Mouse (Mus musculus) ovary, postnatal 10 days (tissue): ENCODE data around the gene Prdm2.

Experiments
- DNase-seq: peaks from one replicate; pipeline ENCODE4 v3.0.0; 2022; ENCODE audit warnings: low spot score

Prdm2 gene

DNA sequence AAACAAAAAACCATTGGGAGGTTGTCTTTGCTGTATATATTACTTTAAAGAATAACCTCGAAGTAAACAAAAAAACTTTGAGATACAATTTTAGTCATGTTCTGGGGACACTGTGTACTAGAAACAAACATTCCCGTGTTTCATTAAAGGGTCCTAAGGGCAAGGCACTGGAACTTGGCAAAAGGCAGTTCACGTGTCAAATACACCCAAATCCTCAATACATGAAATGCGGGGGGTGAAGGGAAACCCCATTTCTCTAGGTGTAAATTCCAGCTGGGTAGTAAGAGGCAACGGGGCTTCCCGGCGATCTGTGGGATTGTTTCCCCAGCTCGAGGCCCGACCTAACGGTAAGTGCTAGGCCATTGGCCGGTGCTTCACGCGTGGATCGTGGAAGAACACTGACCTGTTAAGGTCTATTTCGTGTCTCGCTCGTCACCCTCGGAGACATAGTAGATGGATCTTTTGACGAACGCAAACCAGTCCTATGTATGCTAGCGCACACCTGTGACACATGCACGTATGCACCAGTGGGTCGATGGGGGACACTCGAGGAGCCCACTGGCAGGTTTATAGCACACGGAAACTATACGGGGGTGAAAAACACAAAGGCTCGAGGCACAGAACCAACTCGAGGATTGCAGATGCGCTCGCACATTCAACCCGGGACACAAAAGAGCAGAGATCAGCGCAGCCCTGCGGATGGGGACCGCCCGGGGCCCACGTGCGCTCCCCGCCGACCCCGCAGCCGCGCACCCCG, 1.0 kb downstream of the Prdm2 start:
- peak; percentile 2 for DNase-seq

DNA sequence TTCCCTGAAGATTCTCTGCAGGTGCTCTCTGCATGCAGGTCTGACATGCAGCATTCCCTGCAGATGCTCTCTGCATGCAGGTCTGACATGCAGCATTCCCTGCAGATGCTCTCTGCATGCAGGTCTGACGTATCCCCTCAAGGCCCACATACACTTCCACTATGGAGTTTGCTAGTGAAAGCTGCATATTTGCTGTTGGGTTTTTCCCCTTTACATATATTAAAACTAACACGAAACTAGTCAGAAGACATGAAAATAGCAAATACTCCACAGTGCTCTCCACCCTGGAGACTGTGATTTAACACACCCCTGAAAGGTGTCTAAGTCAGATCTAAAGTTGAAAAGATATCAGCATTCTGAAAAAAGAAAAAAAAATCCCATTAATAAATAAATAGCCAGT, 2.8 kb downstream of the Prdm2 start:
- no peak for DNase-seq

DNA sequence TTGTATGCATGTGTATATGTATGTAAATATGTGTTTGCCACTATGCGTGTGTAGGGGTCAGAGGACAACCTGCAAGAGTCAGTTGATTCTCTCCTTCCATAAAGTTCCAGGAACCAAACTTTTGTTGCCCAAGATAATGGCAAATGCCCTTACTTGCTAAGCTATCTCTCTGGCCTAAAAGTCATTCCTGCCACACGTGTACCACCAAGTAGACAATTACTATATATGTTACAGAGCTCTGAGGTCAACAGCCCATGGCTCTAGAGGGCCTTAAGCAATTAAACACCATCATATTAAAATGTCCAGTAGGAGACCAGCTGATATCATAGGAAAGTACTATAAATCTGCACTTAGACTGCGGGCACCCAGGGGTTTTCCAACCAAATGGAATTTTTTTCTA, 10.1 kb downstream of the Prdm2 start:
- no peak for DNase-seq

DNA sequence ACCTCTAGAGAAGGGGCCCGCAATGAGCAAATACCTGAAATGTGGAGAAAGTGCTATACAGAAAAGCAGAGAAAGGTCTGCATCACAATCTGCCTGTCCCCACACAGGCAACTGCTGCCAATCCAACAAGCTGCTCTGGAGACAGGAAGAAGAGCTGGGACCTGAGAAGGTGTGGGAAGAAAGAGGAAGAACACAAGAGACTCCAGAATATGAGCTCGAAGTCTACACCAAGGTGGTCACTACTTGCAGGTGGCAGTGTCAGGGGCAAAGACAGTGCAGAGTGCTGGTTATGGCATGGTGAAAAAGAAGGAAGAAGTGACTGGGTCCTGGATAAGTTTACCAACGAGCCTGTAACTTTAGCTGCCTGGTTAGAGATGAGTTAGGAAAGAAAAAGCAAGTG, 14.4 kb downstream of the Prdm2 start:
- DNase-seq = no peak

DNA sequence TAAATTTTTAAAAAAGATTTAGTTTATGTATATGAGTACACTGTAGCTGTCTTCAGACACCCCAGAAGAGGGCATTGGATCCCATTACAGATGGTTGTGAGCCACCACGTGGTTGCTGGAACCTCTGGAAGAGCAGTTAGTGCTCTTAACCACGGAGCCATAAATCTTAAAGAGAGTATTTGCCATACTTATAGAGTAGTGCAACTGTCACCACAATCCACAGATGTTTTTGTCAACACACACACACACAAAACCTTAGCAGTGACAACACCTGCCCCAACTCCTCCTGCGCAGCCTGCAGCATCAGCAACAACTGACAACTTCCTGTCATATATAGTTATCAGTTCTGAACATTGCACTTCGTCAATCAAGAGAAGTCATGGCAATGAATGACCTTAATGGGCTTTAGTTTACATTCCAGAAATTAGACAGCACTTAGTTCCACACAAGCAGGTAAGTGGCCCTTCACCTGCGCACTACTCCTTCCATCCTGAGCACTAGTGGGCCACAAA, 14.9 kb downstream of the Prdm2 start:
- no peak for DNase-seq

DNA sequence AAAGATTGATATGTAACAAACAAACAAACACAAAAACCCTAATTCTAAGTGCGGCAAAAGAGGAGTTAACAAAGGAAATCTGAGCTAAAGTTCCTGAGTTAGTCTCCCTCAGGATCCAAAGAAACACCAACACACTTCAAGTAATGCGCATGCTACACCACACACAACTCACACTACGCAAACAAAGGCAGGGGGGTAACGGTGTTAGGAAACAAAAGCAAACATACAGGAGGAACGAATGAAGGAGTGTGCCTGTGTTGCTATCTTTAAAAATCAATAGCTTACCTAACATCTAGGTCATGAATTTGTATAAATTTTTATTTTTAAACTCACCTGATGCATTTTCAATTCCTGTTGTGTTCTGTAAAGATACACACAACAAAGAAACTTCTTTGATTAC, 18.5 kb downstream of the Prdm2 start:
- no peak for DNase-seq

DNA sequence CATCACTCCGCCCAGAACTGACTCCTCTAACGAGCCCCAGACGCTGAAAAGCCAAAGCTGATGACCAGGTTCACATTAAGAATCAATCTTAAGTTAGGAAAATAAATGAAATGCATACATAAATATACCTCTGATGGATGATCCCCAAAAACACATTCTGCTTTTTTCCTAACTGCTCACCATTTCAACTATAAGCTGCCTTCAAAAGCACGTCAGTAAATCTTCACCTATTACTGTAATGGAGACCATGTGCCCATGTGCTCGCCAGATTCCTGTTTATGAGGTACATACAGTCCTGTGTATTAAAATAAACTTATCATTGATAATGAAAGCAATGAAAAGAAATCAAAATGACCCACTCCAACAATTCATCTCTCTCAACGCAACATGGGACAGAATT, 19.6 kb downstream of the Prdm2 start:
- DNase-seq = no peak

DNA sequence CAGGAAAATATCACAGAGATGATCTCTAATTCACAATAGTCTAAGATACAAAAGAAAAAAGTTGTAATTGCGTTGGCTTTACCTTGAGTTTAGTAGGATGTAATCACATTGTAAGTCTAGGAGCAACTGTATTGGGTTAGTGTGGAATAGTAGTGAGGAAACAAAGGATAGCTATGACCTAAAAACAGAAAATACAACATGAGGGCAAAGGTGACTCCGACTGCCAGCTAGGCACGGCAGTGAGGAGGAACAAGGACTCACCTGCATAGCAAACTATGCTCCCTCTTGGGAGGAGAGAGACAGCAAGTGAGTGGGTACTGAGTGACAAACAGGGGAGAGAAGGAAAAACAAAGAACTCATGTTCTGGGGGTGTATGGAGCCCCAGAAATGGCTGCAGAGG, 21.0 kb downstream of the Prdm2 start:
- DNase-seq = no peak

DNA sequence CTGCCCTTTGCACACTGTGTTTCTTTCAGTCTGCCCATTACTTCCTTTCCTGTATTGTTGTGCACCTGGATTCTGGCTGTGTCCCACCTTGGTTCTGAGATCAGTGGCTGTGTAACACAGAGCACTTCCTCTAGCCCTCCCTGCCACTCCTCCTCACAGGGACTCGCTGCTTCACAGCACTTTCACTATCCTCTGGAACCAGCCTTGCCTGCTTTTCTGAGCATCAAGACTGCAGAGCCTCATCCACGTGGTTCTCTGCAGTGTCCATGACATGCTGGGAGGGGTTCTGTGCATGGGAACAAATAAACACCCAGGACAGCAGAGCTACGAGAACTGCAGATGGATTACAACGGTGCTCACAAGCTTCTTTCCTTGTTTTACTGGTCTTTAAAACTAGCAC, 22.1 kb downstream of the Prdm2 start:
- DNase-seq = no peak

DNA sequence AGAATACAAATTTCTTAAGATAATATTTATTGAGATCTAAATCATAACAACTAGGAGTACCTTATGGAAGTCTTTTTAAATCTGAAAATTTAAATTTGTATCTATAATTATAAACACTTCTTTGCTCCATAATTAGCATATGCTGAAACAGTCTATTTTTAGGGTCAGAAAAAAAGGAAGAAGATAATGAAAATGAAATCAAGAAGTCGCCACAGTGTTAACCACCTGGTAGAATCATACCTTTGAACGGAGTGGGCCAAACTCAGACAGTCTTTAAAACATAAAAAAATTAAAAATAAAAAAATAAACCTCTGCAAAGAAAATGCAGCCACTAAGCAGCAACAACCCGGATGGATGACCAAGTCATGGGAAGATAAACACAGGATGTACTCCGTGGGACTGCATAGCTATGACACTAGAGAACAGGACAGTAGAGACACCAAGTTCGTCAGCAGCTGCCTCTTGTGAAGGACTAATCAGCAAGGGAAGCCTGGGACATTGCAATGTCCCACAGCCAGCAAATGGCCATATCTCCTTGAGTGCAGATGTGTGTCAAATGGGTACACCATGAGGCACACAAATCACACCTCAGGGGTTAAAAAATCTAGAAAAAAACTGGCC, 24.1 kb downstream of the Prdm2 start:
- DNase-seq = no peak

DNA sequence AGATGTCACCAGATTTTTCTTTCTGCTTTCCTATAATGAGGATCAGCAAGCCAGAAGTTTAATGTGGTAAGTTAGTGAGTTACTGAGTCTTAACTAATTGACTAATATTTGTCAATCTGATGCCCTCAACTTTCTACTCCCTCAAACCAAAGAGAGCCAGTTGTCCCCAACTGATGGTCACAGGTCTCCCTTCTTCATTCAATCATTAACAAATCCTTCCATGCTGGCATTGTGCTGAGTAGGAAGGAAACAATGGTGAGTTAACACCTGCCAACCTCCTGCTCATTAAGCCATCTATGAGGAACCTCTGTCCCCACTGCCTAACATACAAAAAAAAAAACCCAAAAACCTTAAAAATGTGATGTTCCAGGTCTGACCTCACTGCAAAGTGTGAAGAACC, 26.7 kb downstream of the Prdm2 start:
- no peak for DNase-seq

DNA sequence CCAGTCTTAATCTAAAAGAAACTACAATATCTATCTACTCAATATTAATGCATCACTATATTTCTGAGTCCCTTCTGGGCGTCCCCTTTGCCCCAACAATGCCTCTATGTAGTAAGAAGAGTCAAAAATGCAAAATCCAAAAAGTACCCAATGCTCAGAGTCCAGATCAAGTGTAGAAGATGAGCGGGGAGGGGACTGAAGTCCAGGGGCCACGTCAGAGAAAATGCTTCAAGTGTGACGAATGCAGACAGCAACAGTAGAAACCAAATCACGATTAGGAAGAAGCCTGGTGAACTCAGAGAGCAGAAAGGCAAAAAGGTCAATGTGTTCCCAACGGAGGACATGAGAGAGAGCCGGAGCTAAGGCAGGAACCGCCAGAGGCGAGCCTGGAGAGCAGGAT, 27.3 kb downstream of the Prdm2 start:
- DNase-seq = no peak

DNA sequence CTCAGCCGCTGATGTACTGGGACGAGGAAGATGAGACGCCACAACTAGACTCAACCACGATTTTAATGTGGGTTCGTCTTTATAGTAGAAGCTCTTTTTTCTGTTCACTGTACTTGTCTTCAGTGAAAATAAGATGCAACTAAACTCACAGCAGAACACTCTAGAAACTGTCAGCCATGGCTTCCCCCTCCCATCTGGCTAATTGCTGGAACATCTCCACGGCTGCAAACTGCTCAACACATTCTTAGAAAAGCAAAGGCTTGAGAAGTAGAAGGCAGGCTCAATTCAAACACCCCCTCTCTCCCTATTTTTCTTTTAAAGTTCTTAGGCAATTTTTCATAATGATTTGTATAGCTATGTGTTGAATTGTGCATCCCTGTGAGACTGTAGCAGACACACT, 29.7 kb downstream of the Prdm2 start:
- no peak for DNase-seq

DNA sequence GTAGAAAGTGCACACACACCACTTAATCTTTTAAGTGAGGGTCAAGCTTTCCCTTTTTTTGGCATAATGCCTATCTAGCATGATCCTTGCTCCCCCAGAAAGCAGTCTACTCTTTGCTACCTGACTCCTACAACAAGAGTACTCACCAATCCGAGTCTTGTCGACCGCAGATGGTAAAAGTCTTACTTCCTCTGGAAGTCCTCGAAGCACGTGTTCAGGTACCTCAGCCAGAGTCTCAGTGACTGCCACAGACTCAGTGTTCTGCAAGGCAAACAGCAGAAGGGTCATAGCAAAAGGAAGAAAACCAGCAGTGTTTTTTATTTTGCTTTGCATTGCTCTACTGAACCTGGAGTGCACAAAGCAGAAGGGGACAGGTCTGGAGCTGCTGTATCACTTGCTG, 32.1 kb downstream of the Prdm2 start:
- DNase-seq = no peak

DNA sequence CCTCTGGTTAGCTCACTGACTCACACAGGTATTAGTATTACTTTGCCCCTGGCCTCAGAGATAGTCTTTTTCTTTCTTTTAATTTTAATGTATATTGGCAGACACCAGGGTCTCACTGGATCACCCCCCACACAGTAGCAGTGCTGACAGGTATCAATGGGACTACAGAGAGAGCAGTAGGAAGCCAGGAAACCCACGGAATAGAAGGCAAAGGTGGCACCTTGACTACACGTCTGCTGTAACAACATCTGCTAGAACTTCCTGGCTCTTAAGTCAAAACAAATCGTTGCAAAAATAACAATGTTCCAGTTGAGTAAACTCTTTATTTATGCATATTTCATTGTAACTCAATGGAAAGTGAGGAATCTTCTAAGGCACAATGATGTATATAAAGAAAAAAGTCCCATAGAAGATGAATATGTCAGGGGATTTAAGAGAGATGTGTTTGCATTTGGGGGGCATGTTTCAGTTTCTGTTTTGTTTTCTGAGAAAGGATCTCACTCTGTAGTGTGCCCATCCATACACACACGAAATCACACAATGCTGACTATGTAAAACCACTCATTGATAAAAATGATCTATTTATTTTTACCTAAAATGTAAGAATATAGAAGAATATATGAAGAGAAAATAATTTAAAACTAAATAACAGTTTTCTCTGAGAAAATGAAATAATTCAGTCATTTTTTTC, 41.0 kb downstream of the Prdm2 start:
- no peak for DNase-seq

DNA sequence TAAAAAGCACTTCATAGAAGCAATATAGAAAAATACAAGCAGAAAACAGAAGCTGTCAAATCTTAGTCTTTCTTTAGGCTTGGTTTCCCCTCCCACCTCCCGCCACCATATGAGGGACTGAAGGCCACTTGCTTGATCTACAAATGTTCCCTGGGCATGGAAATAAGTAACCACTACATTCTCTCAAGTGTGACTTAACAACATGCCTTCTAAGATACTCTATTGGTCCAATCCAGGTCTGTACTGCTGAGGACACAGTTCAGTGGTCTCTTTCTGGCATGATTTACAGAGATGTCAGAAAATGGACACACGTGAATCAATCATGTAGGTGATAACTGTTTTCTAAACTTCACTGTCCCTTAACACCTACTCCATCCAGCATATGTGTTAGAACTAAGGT, 42.5 kb downstream of the Prdm2 start:
- DNase-seq = no peak

DNA sequence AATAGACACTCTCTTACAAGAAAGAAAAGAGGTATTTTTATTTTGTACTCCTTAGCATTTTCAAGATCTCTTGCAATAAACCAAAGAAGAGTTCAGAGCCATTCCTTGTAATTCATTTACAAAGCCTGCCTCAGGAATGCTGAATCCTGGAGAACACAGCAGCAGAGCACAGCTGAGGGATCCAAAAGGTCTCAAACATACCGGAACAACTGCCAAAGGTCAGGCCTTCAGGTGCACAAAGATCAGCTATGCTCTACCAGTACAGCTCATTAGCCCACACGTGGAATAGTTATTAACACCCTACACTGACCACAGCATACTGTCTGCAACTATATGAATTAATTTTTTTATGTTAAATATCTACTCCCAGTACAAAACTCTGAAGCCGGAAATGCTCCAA, 44.7 kb downstream of the Prdm2 start:
- DNase-seq = no peak

DNA sequence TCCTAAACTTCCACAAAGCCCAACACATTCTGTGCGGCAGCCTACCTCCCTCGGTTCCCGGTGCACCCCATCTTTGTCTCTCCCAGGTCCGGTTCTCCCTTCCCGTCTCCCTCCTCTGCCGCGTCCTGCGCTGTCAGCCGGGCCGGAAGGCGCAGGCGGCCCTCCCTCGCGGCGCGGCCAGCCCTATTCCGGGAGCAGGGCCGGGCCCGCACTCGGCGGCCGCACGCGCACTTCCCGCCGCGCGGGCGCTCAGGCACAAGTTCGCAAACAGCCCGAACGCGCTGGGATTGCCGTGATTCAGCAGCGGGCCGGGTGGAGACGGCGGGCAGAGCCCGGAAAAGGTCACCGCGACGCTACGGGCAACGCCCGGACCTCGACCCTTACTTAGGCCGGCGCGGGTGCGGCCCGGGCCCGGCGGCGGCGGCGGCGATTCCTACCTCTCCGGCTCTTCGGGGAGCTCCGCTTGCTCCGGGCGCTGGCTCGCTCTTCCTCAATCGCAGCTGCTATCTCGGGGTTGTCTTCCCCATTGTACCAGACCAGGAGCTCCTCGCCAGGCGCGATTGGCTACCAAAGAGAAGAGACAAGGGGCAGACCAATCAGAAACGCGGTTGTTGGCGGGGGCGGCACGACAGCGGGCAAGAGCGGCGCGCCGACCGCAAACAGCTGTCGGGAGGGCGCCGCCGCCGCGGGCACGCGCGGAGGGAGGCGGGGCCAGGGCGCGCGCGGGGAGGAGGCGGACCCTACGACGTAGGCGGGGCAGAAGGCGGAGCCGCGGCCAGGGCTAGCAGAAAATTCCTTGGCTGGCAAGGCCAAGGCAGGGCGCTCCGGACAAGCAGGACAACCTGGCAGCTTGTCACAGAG, 50.9 kb downstream of the Prdm2 start:
- DNase-seq = peak; percentile 96

DNA sequence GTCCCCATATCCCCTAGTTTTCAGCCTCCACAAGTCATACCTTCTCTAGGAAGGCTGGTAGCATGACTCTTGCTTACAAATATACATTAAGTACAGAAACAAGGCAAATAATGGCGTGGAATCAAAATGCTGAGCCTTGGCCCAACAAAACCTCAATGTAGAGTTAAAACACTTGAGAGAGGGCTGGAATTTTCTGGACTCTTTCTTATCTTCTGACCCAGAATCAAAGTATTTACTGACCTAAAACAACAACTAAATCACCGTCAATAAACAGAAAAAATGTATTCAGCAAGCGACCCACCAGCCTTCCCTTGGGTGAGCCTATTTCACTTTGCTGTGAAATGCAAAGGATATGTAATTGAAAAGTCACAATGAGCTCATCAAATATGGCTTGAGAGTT, 52.0 kb downstream of the Prdm2 start:
- no peak for DNase-seq

DNA sequence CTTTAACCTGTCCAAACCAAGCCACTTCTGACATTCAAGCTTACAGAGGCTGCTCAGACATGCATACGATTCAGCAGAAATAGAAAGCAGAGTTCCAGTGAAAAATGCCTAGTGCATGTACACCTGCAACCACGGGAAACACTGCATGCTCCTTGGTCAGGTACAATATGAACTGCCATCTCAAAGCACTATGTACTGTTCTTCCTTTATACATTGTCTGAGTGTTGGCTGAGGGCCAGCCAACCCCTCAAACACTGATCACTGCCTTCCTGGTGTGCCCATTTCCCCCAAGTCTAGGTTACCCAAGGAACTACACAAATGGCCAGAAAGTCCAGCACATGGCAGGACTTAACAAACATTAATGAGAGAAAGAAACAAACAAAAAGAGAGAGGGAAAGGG, 53.5 kb downstream of the Prdm2 start:
- no peak for DNase-seq

DNA sequence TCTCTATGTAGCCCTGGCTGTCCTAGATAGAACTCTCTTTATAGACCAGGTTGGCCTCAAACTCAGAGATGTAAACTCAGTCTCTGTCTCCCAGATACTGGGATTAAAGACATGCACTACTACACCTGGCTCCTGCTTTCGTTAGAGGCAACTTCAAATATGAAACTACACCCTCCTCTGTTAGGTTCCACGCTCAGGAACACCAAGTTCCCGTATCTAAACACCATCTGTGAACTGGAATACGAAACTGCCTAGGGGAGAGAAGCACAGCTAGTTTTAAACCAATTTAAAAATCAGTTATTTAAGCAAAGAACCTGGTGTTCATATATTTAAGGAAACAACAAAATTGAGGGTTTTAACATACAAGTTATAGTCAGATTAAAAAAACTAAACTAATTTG, 56.9 kb downstream of the Prdm2 start:
- DNase-seq = no peak

DNA sequence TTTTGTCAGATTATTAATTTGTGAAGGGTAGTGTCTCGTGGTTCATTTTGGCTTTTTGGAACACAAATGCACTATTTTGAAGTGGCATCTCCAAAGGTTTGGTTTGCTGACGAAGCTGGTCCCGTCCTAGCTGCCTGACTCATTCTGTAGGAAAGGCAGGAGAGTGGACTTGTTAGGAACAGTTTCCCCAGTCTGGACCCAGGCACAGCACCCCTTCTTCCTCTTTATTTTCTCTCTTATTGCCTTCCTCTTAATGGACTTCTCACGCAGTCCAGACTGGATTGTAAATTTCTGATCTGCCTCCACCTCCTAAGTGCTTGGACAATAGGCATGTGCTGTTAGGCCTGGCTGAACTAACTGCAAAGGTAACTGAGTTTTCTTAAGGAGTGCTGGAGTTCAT, 57.8 kb downstream of the Prdm2 start:
- DNase-seq = no peak
